Mouse (Mus musculus) urinary bladder, postnatal 14 days (tissue): ENCODE results near the gene Cd84.
"Not testable (repeated sequence)": the region's sequence is repeated elsewhere in the genome, so short reads cannot be mapped to it uniquely, and the experiment has no call there.

Experiments used
- DNase-seq: peaks from one replicate; pipeline ENCODE4 v3.0.0; 2021; ENCODE audit warnings: low spot score

Cd84 gene

GRCm38 (mm10) chr1:171839488-171839887 lies at the start of gene Cd84:
Gene Cd84, plus strand, starts transcription at chr1:171839697.
- DNase-seq = no peak

GRCm38 (mm10) chr1:171791491-171791890 lies 48.0 kb upstream of the Cd84 start:
- no peak for DNase-seq

GRCm38 (mm10) chr1:171796185-171796584 lies 43.3 kb upstream of the Cd84 start:
- no peak for DNase-seq

- no peak for DNase-seq
Measured at GRCm38 (mm10) chr1:171797840-171798239, 41.7 kb upstream of the Cd84 start.

- DNase-seq = no peak
Measured at GRCm38 (mm10) chr1:171799648-171800047, 39.8 kb upstream of the Cd84 start.

GRCm38 (mm10) chr1:171811048-171811447 lies 28.4 kb upstream of the Cd84 start:
- not testable (repeated sequence) for DNase-seq

- DNase-seq = no peak
Measured at GRCm38 (mm10) chr1:171815545-171816439, 23.7 kb upstream of the Cd84 start.

- DNase-seq = no peak
Measured at GRCm38 (mm10) chr1:171816991-171817390, 22.5 kb upstream of the Cd84 start.

- no peak for DNase-seq
Measured at GRCm38 (mm10) chr1:171821331-171821730, 18.2 kb upstream of the Cd84 start.

- DNase-seq = no peak
Measured at GRCm38 (mm10) chr1:171825462-171825861, 14.0 kb upstream of the Cd84 start.

GRCm38 (mm10) chr1:171826164-171826563 lies 13.3 kb upstream of the Cd84 start:
- no peak for DNase-seq

- no peak for DNase-seq
Measured at GRCm38 (mm10) chr1:171827674-171828073, 11.8 kb upstream of the Cd84 start.

- DNase-seq = no peak
Measured at GRCm38 (mm10) chr1:171840450-171841023, 1.0 kb downstream of the Cd84 start.

GRCm38 (mm10) chr1:171845035-171845754 lies 5.7 kb downstream of the Cd84 start:
- no peak for DNase-seq

- DNase-seq = no peak
Measured at GRCm38 (mm10) chr1:171848201-171848600, 8.7 kb downstream of the Cd84 start.

- DNase-seq = no peak
Measured at GRCm38 (mm10) chr1:171848757-171849156, 9.3 kb downstream of the Cd84 start.

GRCm38 (mm10) chr1:171849454-171849853 lies 10.0 kb downstream of the Cd84 start:
- DNase-seq = no peak

GRCm38 (mm10) chr1:171865467-171865866 lies 26.0 kb downstream of the Cd84 start:
- no peak for DNase-seq

GRCm38 (mm10) chr1:171886989-171887388 lies 47.5 kb downstream of the Cd84 start:
- DNase-seq = no peak

- not testable (repeated sequence) for DNase-seq
Measured at GRCm38 (mm10) chr1:171895364-171895763, 55.9 kb downstream of the Cd84 start, which contains the start of gene Gm10521. Gene Gm10521, plus strand, starts transcription at chr1:171895664.

GRCm38 (mm10) chr1:171904011-171904410 lies 64.5 kb downstream of the Cd84 start:
- no peak for DNase-seq

- no peak for DNase-seq
Measured at GRCm38 (mm10) chr1:171915638-171916458, 76.4 kb downstream of the Cd84 start.
